Mouse (Mus musculus) inflammation-experienced regulatory T-cells, adult 6 months (primary cell): ENCODE measurements around the gene Hal. TPM values are rescaled to one million over a fixed set of nuclear protein-coding genes. Genes with fewer than 3 reads are reported as not detected.

Source experiments
- ATAC-seq: one replicate; pipeline ENCODE4 v1.8.0; 2017
- polyA plus RNA-seq, 3 experiments: library from polyadenylated mRNA; unstranded; fragments of 100-300 nt; shearing (Covaris generic); gene quantifications; one replicate each; pipeline ENCODE4 v1.2.1; 2017

Hal gene
- 1 to 10 TPM in 2 of 3 experiments, not detected in 1; 1.2 to 2.7 TPM for polyA plus RNA-seq

- ATAC-seq, result no peak
Measured at GRCm38 (mm10) chr10:93488066-93488827, at the start of gene Hal. Gene Hal (plus strand): TSS chr10:93488768.

- ATAC-seq, result no peak
Measured at GRCm38 (mm10) chr10:93441501-93441900, 47.1 kb upstream of the Hal start.

- ATAC-seq, result no peak
Measured at GRCm38 (mm10) chr10:93442183-93442582, 46.4 kb upstream of the Hal start.

GRCm38 (mm10) chr10:93444407-93444806 is 44.2 kb upstream of the Hal start:
- peak; percentile 67 for ATAC-seq

GRCm38 (mm10) chr10:93447398-93447797 is 41.2 kb upstream of the Hal start:
- no peak for ATAC-seq

GRCm38 (mm10) chr10:93454652-93455014 is 33.9 kb upstream of the Hal start:
- ATAC-seq, result no peak

GRCm38 (mm10) chr10:93460106-93460505 is 28.5 kb upstream of the Hal start:
- no peak for ATAC-seq

- ATAC-seq, result no peak
Measured at GRCm38 (mm10) chr10:93462692-93463382, 25.7 kb upstream of the Hal start.

- no peak for ATAC-seq
Measured at GRCm38 (mm10) chr10:93463611-93464010, 25.0 kb upstream of the Hal start.

- peak; percentile 22 for ATAC-seq
Measured at GRCm38 (mm10) chr10:93467259-93467658, 21.3 kb upstream of the Hal start.

GRCm38 (mm10) chr10:93467791-93468190 is 20.8 kb upstream of the Hal start:
- peak; percentile 71 for ATAC-seq

GRCm38 (mm10) chr10:93471415-93471814 is 17.2 kb upstream of the Hal start:
- peak; percentile 68 for ATAC-seq

- ATAC-seq, result no peak
Measured at GRCm38 (mm10) chr10:93484511-93484910, 4.1 kb upstream of the Hal start.

GRCm38 (mm10) chr10:93485055-93485691 is 3.4 kb upstream of the Hal start:
- ATAC-seq, result no peak

- ATAC-seq, result no peak
Measured at GRCm38 (mm10) chr10:93486622-93487021, 1.9 kb upstream of the Hal start.

GRCm38 (mm10) chr10:93488828-93489226 is 259 bp downstream of the Hal start:
- ATAC-seq, result no peak

- ATAC-seq, result no peak
Measured at GRCm38 (mm10) chr10:93490451-93490850, 1.9 kb downstream of the Hal start.

- no peak for ATAC-seq
Measured at GRCm38 (mm10) chr10:93500864-93501263, 12.3 kb downstream of the Hal start.

GRCm38 (mm10) chr10:93501346-93501745 is 12.8 kb downstream of the Hal start:
- ATAC-seq, result no peak

GRCm38 (mm10) chr10:93508383-93508970 is 19.9 kb downstream of the Hal start:
- ATAC-seq, result no peak

- no peak for ATAC-seq
Measured at GRCm38 (mm10) chr10:93509532-93510153, 21.1 kb downstream of the Hal start.

- ATAC-seq, result no peak
Measured at GRCm38 (mm10) chr10:93515419-93515818, 26.9 kb downstream of the Hal start.

- no peak for ATAC-seq
Measured at GRCm38 (mm10) chr10:93515927-93516326, 27.4 kb downstream of the Hal start.
